Mouse (Mus musculus) heart, adult 11 months (tissue): ENCODE data around the gene Tfrc.

Experiments
- DNase-seq: peaks from one replicate; pipeline ENCODE4 v3.0.0; 2022

Gene Tfrc

DNA sequence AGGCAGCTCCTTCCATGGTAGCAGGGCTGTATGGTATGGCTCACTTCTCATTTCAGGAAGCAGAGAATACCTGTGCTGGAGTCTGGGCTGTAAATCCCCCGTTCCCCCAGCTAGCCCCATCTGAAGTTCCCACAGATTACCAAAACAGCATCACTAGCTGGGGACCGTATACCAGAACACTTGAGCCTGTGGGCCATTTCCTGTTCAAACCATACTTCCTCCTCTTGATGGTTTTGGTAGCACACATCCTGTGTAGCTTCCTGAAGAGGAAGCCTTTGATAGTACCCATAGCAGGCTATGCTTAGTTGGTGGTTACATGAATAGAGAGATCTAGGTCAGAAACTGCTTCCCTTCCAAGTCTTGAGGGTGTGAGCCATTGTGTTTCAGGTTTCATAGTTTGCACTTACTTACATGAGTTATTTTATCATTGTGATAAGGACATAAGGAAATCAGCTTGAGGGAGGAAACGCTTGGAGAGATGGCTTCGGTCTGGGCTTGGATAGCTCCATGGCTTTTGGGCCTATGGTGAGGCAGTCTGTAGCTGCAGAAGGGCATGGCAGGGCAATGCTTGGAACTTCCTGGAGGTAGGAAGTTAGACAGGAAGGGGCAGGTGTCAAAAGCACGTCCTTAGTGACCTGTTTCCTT, 42.4 kb downstream of the Tfrc start:
- DNase-seq = peak; percentile 96

DNA sequence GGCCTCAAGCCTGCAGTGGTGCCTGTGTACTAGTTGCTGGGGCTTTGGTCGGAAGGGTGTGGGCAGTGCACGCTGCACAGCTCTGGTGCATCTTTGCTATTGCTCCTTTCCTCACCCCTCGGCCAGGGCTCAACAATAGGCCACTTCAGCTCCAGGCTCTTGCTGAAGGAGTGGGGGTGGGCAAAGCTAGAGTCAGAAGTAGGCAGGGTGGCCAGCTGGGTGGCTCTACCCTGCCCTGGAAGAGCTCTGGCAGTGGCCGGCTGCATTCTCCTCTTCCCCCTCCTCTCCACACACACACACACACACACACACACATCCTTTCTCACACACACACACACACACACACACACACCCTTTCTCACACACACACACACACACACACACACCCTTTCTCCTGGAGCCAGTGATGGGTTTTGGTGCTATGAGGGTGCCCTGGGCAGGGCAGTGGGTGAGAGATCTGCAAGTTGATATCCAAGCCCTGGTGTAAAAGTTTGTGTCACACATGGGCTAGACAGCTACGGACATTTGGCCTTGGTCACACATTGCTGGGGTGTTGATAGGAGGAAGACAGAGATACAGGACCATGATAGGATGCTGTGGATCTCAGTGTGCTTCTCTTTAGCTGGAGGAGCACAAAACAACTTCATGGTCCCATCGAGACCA, 45.5 kb downstream of the Tfrc start:
- DNase-seq = peak; percentile 70

DNA sequence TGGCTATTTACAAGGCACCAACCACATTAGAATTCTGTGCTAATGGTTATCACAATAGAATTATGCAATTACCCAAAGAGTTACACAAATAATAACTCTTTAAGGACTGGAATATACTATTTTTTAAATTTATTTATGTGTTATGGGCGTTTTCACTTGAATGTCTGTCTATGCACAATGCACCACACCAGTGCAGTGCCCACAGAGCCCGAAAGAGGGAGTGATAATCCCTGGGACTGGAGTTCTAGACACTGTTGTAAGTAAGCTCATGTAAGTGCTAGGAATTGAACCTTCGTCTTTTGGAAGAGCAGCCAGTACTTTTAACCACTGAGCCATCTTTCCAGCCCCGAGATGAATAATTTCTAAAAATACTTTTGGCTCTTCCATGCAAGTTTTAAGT, 46.8 kb downstream of the Tfrc start:
- no peak for DNase-seq

- peak; percentile 86 for DNase-seq
Observed at GRCm38 (mm10) chr16:32656321-32656720, 47.6 kb downstream of the Tfrc start.

GRCm38 (mm10) chr16:32656794-32657193, 48.1 kb downstream of the Tfrc start:
- DNase-seq = peak; percentile 92

DNA sequence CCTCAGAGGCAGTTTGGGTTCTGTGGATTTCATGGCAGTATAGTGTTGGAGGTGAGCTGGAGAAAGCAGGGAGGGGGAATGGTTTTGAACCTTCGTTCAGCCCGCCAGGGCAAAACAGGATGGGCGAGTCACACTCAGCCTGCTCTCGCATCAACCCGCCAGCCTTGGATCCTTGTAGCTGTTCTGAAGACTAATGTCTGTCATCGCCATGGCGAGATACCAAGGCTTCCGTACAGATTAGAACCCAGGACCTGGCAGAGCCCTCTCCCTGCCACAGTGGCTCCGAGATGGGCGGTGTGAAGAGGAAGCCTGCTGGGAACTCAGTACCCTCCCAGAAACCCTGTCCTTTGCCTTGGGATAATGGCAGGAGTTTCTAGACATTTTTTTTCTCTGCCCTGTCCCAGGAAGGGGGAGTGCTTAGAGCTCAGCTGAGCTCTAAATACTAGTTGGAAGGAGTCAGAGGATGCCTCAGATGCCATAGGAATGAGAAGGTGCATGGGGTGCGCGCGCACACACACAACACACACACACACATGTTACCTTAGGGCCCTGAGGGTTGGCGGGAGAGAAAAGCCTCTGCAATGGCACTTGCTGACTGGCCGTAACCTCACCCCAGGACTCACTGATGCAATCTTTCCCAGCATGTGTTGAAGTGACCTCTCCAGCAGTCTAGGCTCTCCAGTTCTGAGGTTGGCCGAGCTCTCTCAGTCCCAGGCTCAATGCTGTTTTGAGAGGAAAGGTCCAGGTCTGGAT, 49.0 kb downstream of the Tfrc start:
- DNase-seq = peak; percentile 89

GRCm38 (mm10) chr16:32658743-32659171, 50.0 kb downstream of the Tfrc start:
- peak; percentile 93 for DNase-seq

DNA sequence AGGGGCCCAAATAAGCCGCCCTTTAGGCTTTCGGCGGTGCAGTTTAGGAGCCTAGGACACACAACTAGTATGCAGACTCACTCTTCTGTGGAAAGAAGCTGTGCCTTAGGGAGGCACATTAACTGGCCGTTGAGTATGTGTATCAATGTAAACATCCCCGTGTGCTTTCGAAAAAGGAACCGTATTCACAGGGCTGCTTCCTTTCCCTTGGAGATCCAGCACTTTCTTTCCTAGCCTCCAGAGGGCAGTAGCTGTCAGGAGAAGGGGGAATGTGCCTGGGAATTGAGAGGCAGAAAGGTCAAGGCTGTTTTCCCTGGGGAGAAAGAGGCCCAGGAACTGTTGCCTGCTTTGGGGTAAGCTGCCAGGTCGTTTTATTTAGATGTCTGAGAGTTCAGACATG, 50.7 kb downstream of the Tfrc start:
- peak; percentile 97 for DNase-seq

GRCm38 (mm10) chr16:32660095-32660494, 51.4 kb downstream of the Tfrc start:
- DNase-seq = no peak

DNA sequence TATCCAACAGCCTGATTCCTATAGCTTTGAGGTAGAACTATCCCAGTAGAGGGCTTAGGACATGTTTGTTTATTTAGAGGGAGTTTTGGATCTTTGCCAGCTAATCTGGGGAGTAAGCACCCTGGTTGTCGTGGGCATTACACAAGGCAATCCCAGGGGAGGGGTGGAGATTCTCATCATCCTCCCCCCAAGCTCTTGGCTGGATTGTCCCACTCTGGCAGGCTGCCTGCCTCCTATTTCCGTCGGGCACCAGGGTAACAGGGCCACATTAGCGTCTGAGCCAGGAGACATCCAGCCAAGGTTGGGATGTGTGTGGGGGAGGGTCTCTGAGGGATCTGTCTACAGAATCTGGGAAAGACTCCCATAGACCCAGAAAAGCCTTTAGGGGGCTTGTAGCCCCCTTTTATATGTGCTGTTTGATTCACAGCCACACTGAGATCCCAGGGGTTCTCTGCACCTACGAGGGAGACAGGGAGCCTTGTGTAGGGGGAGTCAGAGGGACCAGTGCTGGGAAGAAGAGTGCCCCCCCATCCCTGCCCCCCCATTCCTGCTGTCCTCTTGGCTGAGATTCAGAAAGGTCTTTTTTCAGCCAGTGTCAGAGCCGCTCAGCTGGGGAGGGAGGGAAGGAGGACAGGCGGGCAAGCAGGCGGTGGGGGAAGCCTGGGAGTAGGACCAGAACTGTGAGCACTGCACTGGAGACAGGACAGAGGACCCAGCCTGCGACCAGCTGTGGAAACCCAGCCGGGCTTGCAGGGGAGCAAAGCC, 52.0 kb downstream of the Tfrc start:
- DNase-seq = peak; percentile 97

DNA sequence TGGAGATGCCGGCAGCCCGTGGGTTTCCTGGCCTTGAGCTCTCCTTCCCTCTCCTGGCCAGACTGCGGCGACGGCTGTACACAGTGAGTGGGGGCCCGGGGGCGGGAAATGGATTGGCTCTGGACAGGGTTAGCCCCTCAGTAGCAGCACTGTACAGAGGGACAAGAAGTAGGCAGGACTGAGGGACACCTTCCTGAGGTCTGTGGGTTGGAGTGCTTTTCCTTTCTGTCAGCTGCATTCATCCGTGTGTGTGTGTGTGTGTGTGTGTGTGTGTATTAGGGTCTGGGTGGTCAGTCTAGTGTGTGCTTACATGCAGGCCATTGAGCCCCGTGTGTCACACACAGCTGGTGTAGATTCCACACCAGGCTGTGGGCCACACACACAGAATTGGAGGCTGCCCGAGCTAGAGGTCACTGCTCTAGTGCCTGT, 52.8 kb downstream of the Tfrc start:
- DNase-seq = peak; percentile 92

- DNase-seq = peak; percentile 79
Observed at GRCm38 (mm10) chr16:32662372-32662771, 53.7 kb downstream of the Tfrc start.

DNA sequence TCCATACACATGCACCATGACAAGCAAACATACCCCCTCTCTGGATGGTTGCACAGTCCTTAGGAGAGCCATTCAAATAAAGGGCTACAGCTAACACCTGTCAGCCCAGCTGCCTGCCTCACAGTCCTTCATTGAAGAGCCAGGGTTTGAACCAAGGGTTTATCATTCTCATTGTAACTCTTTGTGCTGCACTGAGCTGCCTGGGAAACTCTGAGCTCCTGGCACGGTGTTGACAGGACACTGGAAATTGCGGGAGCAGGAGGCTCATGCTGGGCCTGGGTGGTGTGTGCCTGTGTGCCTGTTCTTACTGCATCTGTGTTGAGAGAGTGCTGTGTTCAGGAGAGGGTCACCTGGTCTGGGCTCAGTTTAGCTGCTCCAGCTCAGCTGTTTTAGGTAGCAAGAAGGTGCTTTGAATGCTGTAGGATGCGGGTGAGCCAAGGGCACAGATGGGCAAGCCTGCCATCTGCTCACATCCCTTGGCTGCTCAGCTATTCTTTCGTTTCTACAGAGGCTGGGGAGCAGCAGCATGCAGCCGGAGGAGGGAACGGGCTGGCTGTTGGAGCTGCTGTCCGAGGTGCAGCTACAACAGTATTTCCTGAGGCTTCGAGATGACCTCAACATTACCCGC, 54.6 kb downstream of the Tfrc start:
- peak; percentile 80 for DNase-seq

DNA sequence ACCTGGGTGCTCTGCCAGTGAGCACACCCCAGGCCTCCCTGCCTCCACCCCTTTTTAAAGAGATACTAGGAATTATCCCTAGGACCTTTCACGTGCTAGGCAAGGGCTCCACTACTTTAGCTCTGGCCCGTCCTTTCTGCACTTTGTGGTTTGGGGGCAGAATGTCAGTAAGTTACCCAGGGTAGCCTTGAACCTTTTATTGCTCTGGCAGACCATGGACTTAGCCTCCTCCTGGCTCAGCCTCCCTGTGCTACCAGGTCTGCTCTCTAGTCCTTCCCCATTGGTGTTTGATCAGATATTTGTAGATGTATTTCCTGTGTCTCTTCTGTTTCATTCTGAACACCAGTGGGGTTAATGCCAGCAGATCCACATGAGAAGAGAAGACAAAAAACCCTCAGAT, 55.5 kb downstream of the Tfrc start:
- DNase-seq = no peak

DNA sequence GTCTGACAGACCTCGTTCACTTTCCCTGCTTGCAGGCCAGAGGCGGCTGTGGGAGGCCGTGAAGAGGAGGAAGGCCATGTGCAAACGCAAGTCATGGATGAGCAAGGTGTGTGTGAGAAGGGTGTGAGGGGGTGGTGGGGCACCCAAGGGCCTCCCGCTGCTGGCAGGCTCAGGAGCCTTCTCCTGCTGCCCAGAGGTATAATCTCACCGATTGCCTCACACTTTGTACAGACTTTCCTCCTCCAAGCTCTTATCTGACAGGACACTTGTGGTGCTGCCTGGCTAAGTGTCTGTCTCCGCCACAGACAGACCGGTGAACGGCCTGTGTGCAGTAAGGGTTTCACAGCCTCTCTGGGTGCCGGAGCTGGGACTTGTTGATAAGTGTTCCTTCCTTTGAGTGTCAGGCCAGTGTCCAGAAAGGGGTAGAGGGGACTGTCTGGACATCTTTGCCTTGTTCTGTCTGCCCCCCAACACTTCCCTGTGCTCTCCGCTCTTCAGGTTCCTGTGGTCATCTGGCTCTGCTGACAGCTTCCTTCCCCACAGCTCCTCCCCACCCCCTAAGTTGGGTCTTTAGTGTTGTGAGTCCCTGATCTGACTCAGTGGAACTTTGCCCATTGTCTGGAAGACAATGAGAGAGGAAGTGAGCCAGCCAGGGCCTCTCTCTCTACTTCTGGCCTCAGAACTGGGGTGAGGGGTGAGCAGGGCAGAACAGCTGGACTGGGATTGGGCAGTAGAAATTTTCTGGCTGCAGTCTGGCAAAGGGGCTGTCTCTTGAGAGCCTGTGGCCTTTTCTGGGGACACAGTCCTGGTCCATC, 57.3 kb downstream of the Tfrc start:
- peak; percentile 98 for DNase-seq

- peak; percentile 91 for DNase-seq
Observed at GRCm38 (mm10) chr16:32666671-32667551, 58.2 kb downstream of the Tfrc start.

DNA sequence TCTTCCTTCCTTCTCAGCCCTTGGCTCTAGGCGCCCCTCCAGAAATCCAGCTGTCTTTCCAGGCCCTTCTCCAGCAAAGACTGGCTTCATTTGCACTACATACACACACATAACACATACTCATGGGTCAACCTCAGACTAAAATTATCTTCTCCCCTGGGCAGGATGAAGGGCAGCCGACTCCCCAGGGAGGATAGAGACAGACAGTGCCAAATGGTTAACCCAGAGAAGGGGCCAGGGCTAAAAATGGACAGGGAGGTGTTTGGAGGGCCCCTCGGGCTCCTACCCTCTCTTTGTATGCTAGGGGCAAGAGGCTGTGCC, 58.8 kb downstream of the Tfrc start:
- peak; percentile 94 for DNase-seq

DNA sequence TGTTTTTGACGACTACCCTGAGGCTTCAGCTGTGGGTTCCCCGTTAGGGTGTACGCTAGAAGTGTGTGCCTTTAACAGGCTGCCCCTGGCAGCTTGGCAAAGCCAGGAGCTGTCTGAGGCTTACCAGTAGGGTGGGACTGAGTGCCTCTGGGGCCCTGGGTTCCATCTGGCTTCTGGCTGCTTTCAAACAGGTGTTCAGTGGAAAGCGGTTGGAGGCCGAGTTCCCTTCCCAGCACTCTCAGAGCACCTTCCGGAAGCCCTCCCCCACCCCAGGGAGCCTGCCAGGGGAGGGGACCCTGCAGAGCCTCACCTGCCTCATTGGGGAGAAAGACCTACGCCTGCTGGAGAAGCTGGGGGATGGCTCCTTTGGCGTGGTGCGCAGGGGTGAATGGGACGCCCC, 59.3 kb downstream of the Tfrc start:
- peak; percentile 89 for DNase-seq

DNA sequence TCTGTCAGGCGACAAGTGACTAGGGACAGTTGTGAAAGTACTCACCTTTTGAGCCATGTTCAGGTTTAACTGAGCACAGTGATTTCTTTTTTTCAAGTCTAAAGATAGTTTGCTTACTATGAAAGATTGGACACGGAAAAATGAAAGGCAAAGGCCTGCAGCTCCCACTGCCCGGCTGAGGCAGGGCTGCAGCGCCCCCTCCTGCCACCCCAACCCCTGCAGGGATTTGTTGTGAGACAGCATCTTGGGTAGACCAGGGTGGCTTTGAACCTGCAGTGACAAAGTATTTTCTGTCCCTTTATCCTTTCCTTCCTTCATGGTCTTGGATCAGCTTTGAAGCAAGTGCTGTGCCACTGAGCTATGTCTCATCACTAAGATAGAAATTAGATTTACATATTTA, 59.8 kb downstream of the Tfrc start:
- DNase-seq = peak; percentile 86

DNA sequence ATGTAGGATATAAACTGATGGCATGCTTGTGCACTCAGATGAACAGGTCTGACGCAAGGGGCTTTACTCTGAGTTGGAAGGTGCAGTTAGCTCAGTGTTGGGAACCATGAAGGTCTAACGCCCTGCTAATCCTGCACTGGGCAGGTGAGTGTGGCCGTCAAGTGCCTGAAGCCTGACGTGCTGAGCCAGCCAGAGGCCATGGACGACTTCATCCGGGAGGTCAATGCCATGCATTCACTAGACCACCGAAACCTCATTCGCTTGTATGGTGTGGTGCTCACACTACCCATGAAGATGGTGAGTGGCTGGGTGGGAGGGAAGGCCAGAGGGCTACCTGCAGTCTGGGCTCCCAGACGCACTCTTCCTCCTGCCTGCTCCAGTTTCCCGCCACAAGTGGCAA, 60.5 kb downstream of the Tfrc start:
- DNase-seq = peak; percentile 82
